Mouse (Mus musculus) heart, embryonic 15.5 days (tissue): Measurements from ENCODE around the gene Tiam1. TPM values are rescaled to one million over a fixed set of nuclear protein-coding genes. Genes with fewer than 3 reads are reported as not detected.
A peak's percentile ranks its signal among the peaks of the same experiment; 100 is the strongest.

ENCODE experiments used
- ATAC-seq: fragments of 200-750 bp; cut with Nextera tagmentation; replicated peaks from 2 replicates; pipeline ENCODE4 v1.8.0; 2017; ENCODE audit warnings: low read depth, moderate TSS enrichment; ENCODE audit not compliant: insufficient number of reproducible peaks, insufficient read depth, low FRiP score
- H3K27ac ChIP-seq: fragments of 300-500 bp; sonication (generic); 2 replicates; pipeline ENCODE4 v1.5.1; 2015; ENCODE audit warnings: mild to moderate bottlenecking, inconsistent platforms
- H3K27me3 ChIP-seq: fragments of 300-500 bp; sonication (generic); 2 replicates; pipeline ENCODE4 v1.6.1; 2015; ENCODE audit warnings: inconsistent platforms
- H3K36me3 ChIP-seq: fragments of 300-500 bp; sonication (generic); 2 replicates; pipeline ENCODE4 v1.6.1; 2015; ENCODE audit warnings: mild to moderate bottlenecking, inconsistent platforms
- H3K4me1 ChIP-seq: fragments of 300-500 bp; sonication (generic); replicated peaks from 2 replicates; pipeline ENCODE4 v1.6.1; 2015; ENCODE audit warnings: inconsistent platforms
- H3K4me2 ChIP-seq: fragments of 300-500 bp; sonication (generic); 2 replicates; pipeline ENCODE4 v1.6.1; 2015; ENCODE audit warnings: inconsistent platforms, mild to moderate bottlenecking, moderate library complexity
- H3K4me3 ChIP-seq: fragments of 300-500 bp; sonication (generic); 2 replicates; pipeline ENCODE4 v1.5.1; 2015; ENCODE audit warnings: mild to moderate bottlenecking, inconsistent platforms
- H3K9ac ChIP-seq: fragments of 300-500 bp; sonication (generic); 2 replicates; pipeline ENCODE4 v1.6.1; 2015; ENCODE audit warnings: mild to moderate bottlenecking, inconsistent platforms
- H3K9me3 ChIP-seq: fragments of 300-500 bp; sonication (generic); replicated peaks from 2 replicates; pipeline ENCODE4 v1.6.1; 2016; ENCODE audit warnings: inconsistent platforms
- WGBS: fragments of 180-500 bp; shearing (Covaris S2); methylation state at CpG from one replicate; pipeline ENCODE4 v1.1.7; 2015; ENCODE audit warnings: mixed read lengths; 5-methylcytosine and 5-hydroxymethylcytosine counted together
- polyA plus RNA-seq: library from polyadenylated mRNA; unstranded; fragments of >200 nt; fragmentation: Nextera tagmentation; extraction: Ambion mirVana; gene quantifications from 2 replicates; pipeline ENCODE4 v1.2.1, GENCODE M21; 2015

Tiam1 gene
- polyA plus RNA-seq, 1 experiment from 2014 or later: 7.6 TPM

GRCm38 (mm10) chr16:89990288-89990955, 153.1 kb downstream of the Tiam1 start:
- Histone ChIP-seq H3K36me3 (no peaks in the 10 kb centered on the region), H3K27ac (no peak overlapping the region), H3K4me2 (no peak overlapping the region), H3K9ac (no peak overlapping the region), H3K27me3 (no peaks in the 10 kb centered on the region), H3K4me3 (no peak overlapping the region), H3K4me1 (peaks cover 36% of the 10 kb centered on the region), H3K9me3 (no peaks in the 10 kb centered on the region)
- no peak for ATAC-seq
- WGBS: 75% methylated on average over 5 of the region's 5 CpGs

GRCm38 (mm10) chr16:89989816-89990215, 153.8 kb downstream of the Tiam1 start:
- Histone ChIP-seq H3K9ac (no peak overlapping the region), H3K4me1 (peaks cover 36% of the 10 kb centered on the region), H3K27me3 (no peaks in the 10 kb centered on the region), H3K4me3 (no peak overlapping the region), H3K4me2 (no peak overlapping the region), H3K36me3 (no peaks in the 10 kb centered on the region), H3K27ac (no peak overlapping the region), H3K9me3 (no peaks in the 10 kb centered on the region)
- whole genome bisulfite sequencing: 65% methylated on average over 10 of the region's 10 CpGs
- no peak for ATAC-seq

GRCm38 (mm10) chr16:89986672-89987362, 156.8 kb downstream of the Tiam1 start:
- WGBS: 78% methylated on average over 18 of the region's 18 CpGs
- H3K27me3 ChIP-seq: no peaks in the 10 kb centered on the region
- H3K36me3 ChIP-seq: no peaks in the 10 kb centered on the region
- H3K27ac ChIP-seq: no peak overlapping the region
- no peaks in the 10 kb centered on the region for H3K9me3 ChIP-seq
- no peak for ATAC-seq
- H3K9ac ChIP-seq: no peak overlapping the region
- no peak overlapping the region for H3K4me3 ChIP-seq
- peak overlapping the region; percentile 24; the same call in 1 of the 2 replicates for H3K4me2 ChIP-seq
- peaks cover 25% of the 10 kb centered on the region for H3K4me1 ChIP-seq

GRCm38 (mm10) chr16:89985702-89986481, 157.7 kb downstream of the Tiam1 start:
- no peak overlapping the region for H3K4me3 ChIP-seq
- H3K27me3 ChIP-seq: no peaks in the 10 kb centered on the region
- H3K9ac ChIP-seq: no peak overlapping the region
- H3K27ac ChIP-seq: no peak overlapping the region
- H3K9me3 ChIP-seq: no peaks in the 10 kb centered on the region
- H3K4me1 ChIP-seq: peaks cover 24% of the 10 kb centered on the region
- peak; percentile 53; the same call in 1 of the 2 replicates for ATAC-seq
- peak overlapping the region; percentile 24; the same call in 1 of the 2 replicates for H3K4me2 ChIP-seq
- no peaks in the 10 kb centered on the region for H3K36me3 ChIP-seq
- 38% methylated on average over 20 of the region's 20 CpGs for WGBS

- Histone ChIP-seq H3K36me3 (no peaks in the 10 kb centered on the region), H3K4me3 (no peak overlapping the region), H3K9me3 (no peaks in the 10 kb centered on the region), H3K27me3 (no peaks in the 10 kb centered on the region), H3K4me2 (no peak overlapping the region), H3K27ac (no peak overlapping the region), H3K4me1 (no peaks in the 10 kb centered on the region), H3K9ac (no peak overlapping the region)
- ATAC-seq: no peak
- WGBS: 80% methylated on average over 11 of the region's 11 CpGs
Observed at GRCm38 (mm10) chr16:89980075-89980744, 163.4 kb downstream of the Tiam1 start.

GRCm38 (mm10) chr16:89975441-89975840, 168.1 kb downstream of the Tiam1 start:
- 87% methylated on average over 9 of the region's 9 CpGs for WGBS
- no peak for ATAC-seq
- H3K9me3 ChIP-seq: no peaks in the 10 kb centered on the region

GRCm38 (mm10) chr16:89973814-89974712, 169.5 kb downstream of the Tiam1 start:
- Histone ChIP-seq H3K9ac (no peak overlapping the region), H3K4me1 (no peaks in the 10 kb centered on the region), H3K27ac (no peak overlapping the region), H3K4me2 (no peak overlapping the region), H3K4me3 (no peak overlapping the region), H3K9me3 (no peaks in the 10 kb centered on the region), H3K36me3 (no peaks in the 10 kb centered on the region), H3K27me3 (no peaks in the 10 kb centered on the region)
- no peak for ATAC-seq
- WGBS: 71% methylated on average over 16 of the region's 16 CpGs

More at GRCm38 (mm10) chr16:89975441-89975840, 168.1 kb downstream of the Tiam1 start:
- Histone ChIP-seq H3K4me2 (no peak overlapping the region), H3K4me3 (no peak overlapping the region), H3K36me3 (no peaks in the 10 kb centered on the region), H3K27ac (no peak overlapping the region), H3K27me3 (no peaks in the 10 kb centered on the region), H3K4me1 (no peaks in the 10 kb centered on the region), H3K9ac (no peak overlapping the region)

- WGBS: 82% methylated on average over 15 of the region's 15 CpGs
- H3K4me3 ChIP-seq: no peak overlapping the region
- no peak; the same call in 1 of the 2 replicates for ATAC-seq
Observed at GRCm38 (mm10) chr16:89972854-89973487, 170.6 kb downstream of the Tiam1 start.

GRCm38 (mm10) chr16:89972018-89972417, 171.6 kb downstream of the Tiam1 start:
- H3K27me3 ChIP-seq: no peaks in the 10 kb centered on the region
- ATAC-seq: no peak
- no peak overlapping the region for H3K27ac ChIP-seq
- H3K9ac ChIP-seq: no peak overlapping the region
- no peaks in the 10 kb centered on the region for H3K9me3 ChIP-seq
- H3K36me3 ChIP-seq: no peaks in the 10 kb centered on the region
- no peaks in the 10 kb centered on the region for H3K4me1 ChIP-seq
- no peak overlapping the region for H3K4me3 ChIP-seq
- WGBS: 87% methylated on average over 6 of the region's 6 CpGs
- H3K4me2 ChIP-seq: no peak overlapping the region

More at GRCm38 (mm10) chr16:89972854-89973487, 170.6 kb downstream of the Tiam1 start:
- Histone ChIP-seq H3K9ac (no peak overlapping the region), H3K4me1 (no peaks in the 10 kb centered on the region), H3K9me3 (no peaks in the 10 kb centered on the region), H3K27ac (no peak overlapping the region), H3K27me3 (no peaks in the 10 kb centered on the region), H3K4me2 (no peak overlapping the region), H3K36me3 (no peaks in the 10 kb centered on the region)

- no peak overlapping the region for H3K4me3 ChIP-seq
- no peak overlapping the region for H3K27ac ChIP-seq
- 78% methylated on average over 6 of the region's 6 CpGs for WGBS
- H3K9ac ChIP-seq: no peak overlapping the region
- H3K27me3 ChIP-seq: no peaks in the 10 kb centered on the region
- no peak overlapping the region for H3K4me2 ChIP-seq
- no peak for ATAC-seq
- H3K9me3 ChIP-seq: no peaks in the 10 kb centered on the region
- H3K36me3 ChIP-seq: no peaks in the 10 kb centered on the region
- no peaks in the 10 kb centered on the region for H3K4me1 ChIP-seq
Observed at GRCm38 (mm10) chr16:89968058-89968457, 175.5 kb downstream of the Tiam1 start.
